Mouse (Mus musculus): ENCODE data around the gene Tmem151b. TPM values are rescaled to one million over a fixed set of nuclear protein-coding genes. Genes with fewer than 3 reads are reported as not detected.

The Tmem151b gene
- polyA plus RNA-seq, 1 experiment from 2014 or later = 1.6 TPM

DNA sequence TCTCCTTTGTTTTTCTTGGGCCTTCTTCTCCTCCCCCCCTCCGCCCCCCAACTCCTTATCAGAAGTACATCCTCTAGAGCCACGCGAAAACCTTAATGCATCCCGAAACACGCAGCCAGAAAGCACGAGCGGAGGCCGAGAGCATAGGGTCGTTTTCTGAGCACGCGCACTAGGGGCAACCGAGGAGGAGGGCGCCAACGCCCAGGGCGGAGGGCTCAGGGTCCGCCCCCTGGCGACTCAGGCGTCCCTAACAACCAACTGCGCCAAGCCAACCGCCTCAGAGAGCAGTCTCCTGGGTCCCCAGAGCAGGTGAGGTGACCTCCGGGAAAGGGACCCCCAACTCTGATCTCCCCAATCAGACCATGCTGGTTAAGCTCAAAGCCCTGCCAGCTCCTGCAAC is 26.2 kb downstream of the Tmem151b start, which contains the start of gene Tcte1:
Gene Tcte1, plus strand, starts transcription at position 172 of the 400 bp plus-strand sequence.
- Histone ChIP-seq H3K4me2 (peak within 1 kb of the TSS; percentile 87), H3K9ac (peak within 1 kb of the TSS; percentile 66), H3K27me3 (replicated peaks) (peaks cover 35% of the 10 kb centered on the region), H3K36me3 (peaks cover 23% of the 10 kb centered on the region), H3K4me3 (peak within 1 kb of the TSS; percentile 47), H3K9me3 (replicated peaks) (no peaks in the 10 kb centered on the region), H3K4me1 (replicated peaks) (peaks cover 43% of the 10 kb centered on the region), H3K27ac (ENCODE audit: poor library complexity, severe bottlenecking) (no peak within 1 kb of the TSS)
- peak; percentile 60; the same call in 1 of the 2 replicates for ATAC-seq (ENCODE audit: insufficient number of reproducible peaks, low FRiP score)
- WGBS = under 1% methylated on average over 21 of the region's 21 CpGs

DNA sequence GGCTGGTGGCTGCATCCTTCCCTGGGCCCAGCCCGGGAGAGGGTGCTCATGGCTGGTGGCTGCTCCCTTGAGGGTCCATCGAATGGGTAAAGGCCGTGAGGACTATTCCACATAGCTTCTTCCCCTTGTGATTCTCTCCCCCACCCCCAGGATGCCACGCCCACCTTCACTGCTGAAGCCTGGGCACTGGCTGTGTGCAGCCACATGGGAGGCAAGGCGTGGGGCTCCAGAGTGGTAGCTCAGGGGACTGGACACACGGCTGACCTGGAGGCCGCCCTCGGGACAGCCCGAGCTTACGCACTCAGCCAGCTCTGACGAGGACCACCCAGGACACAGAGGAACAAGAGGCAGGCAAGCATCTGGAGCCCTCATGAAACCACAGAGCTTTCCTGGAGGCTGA is 29.3 kb downstream of the Tmem151b start:
- Histone ChIP-seq H3K4me2 (no peak overlapping the region), H3K27me3 (replicated peaks) (peaks cover 19% of the 10 kb centered on the region), H3K4me1 (replicated peaks) (peaks cover 37% of the 10 kb centered on the region), H3K9ac (no peak overlapping the region), H3K36me3 (peaks cover 40% of the 10 kb centered on the region), H3K9me3 (replicated peaks) (no peaks in the 10 kb centered on the region), H3K27ac (ENCODE audit: poor library complexity, severe bottlenecking) (no peak overlapping the region), H3K4me3 (no peak overlapping the region)
- no peak for ATAC-seq (ENCODE audit: insufficient number of reproducible peaks, low FRiP score)
- WGBS = 81% methylated on average over 11 of the region's 11 CpGs

DNA sequence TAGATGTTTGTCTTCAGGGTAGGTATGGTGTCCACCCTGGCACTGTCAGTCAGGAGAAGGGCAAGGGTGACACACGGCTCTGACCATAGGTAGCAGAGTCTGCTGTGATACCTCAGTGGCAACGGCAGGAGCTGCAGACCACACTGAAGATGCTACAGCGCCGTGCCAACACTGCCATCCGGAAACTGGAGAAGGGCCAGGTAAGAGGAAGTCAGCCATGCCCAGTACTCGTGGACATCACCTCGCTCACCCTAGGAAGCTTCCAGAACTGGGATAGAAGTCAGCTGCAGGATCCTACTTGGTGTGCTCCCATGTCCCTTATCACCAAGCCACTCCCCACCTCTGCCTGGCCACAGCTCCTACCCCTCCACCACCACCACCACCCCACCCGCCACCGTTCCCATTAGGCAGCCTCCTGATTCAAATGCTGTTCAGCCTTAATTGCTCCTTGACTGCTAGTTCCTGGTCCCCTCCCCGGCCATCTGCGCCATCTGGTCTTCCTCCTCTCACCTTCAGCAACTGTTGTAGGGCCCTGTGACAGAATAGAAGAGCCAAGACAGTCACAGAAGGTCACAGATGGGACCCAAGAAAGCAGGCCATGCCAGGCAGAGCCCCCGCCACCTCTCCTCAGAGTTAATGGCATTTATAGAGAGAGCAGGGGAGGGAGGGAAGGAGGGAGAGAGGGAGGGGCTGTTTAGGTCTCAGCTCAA is 30.6 kb downstream of the Tmem151b start:
- Histone ChIP-seq H3K27me3 (replicated peaks) (peaks cover 8% of the 10 kb centered on the region; the same call in 1 of the 2 replicates), H3K9ac (0 out of 2 replicates have a peak overlapping the region, but pooled peaks have one; percentile 7), H3K36me3 (peaks cover 40% of the 10 kb centered on the region), H3K4me1 (replicated peaks) (peaks cover 37% of the 10 kb centered on the region), H3K4me2 (no peak overlapping the region), H3K27ac (ENCODE audit: poor library complexity, severe bottlenecking) (no peak overlapping the region), H3K4me3 (no peak overlapping the region), H3K9me3 (replicated peaks) (no peaks in the 10 kb centered on the region)
- WGBS = 75% methylated on average over 12 of the region's 12 CpGs
- ATAC-seq (ENCODE audit: insufficient number of reproducible peaks, low FRiP score) = no peak

DNA sequence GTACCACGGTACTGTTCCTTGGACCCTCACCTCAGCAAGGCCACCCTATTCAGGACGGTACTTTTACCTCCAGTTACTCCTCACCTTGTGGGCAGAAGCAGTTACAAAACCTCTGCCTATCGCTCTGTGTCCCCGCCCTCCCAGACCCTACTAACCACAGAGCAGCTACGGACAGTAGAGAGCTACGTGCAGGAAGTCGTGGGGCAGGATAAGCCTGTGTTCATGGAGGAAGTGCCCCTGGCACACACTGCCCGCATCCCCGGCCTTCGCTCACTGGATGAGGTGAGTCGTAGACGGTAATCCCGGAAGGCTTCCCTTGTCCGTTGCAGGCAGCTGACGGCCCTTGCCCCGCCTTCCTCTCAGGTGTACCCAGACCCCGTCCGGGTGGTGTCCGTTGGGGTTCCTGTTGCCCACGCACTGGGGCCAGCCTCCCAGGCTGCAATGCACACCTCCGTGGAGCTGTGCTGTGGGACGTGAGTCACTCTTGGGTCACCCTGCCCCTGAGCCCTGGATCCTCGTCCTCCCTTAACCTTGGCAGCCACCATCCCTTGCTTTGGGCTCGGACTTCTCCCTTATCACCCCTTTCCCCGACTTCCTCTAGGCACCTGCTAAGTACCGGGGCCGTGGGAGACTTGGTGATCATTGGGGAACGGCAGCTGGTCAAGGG is 31.8 kb downstream of the Tmem151b start:
- ATAC-seq (ENCODE audit: insufficient number of reproducible peaks, low FRiP score) = no peak
- H3K4me3 ChIP-seq = no peak overlapping the region
- H3K9me3 ChIP-seq (replicated peaks) = no peaks in the 10 kb centered on the region
- peaks cover 47% of the 10 kb centered on the region for H3K36me3 ChIP-seq
- no peaks in the 10 kb centered on the region for H3K27me3 ChIP-seq (replicated peaks)
- H3K4me1 ChIP-seq (replicated peaks) = peaks cover 27% of the 10 kb centered on the region
- no peak overlapping the region for H3K4me2 ChIP-seq
- H3K9ac ChIP-seq = no peak overlapping the region
- 86% methylated on average over 28 of the region's 28 CpGs for WGBS
- H3K27ac ChIP-seq (ENCODE audit: poor library complexity, severe bottlenecking) = no peak overlapping the region

DNA sequence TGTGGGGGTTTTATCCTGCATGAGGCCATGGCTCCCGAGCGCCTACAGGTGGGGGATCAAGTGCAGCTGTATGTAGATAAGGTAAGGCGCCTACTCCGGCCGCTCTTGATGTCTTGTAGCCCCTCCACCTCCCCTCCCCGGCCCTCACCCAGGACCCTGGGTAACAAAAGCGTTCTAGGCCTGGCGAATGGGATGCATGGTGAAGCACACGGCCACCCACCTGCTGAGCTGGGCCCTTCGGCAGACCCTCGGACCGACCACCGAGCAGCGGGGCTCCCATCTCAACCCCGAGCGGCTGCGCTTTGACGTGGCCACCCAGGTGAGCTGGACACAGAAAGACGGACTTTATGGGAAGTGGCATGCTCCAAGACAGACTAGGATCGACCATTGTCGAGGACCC is 32.3 kb downstream of the Tmem151b start:
- 87% methylated on average over 21 of the region's 21 CpGs for WGBS
- peaks cover 47% of the 10 kb centered on the region for H3K36me3 ChIP-seq
- no peak overlapping the region for H3K27ac ChIP-seq (ENCODE audit: poor library complexity, severe bottlenecking)
- H3K4me2 ChIP-seq = no peak overlapping the region
- H3K4me1 ChIP-seq (replicated peaks) = peaks cover 22% of the 10 kb centered on the region
- no peak overlapping the region for H3K9ac ChIP-seq
- H3K27me3 ChIP-seq (replicated peaks) = no peaks in the 10 kb centered on the region
- H3K4me3 ChIP-seq = no peak overlapping the region
- H3K9me3 ChIP-seq (replicated peaks) = no peaks in the 10 kb centered on the region
- no peak for ATAC-seq (ENCODE audit: insufficient number of reproducible peaks, low FRiP score)

DNA sequence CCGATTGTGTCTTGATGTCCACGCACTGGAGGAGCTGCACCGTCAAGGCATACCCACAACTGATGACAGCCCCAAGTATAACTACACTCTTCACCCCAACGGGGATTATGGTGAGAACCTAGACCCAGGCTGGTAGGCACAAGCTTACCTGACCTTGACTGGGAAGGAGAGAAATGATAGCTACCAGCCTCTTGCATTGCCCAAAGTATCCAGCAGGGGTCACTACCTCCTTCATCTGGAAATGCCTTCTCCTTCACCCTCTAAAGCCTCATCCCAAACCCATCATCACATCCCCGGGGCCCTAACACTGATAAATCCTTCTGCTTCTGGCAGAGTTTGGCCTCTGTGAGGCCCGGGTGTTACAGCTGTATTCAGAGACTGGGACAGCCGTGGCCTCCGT is 33.0 kb downstream of the Tmem151b start:
- Histone ChIP-seq H3K27me3 (replicated peaks) (no peaks in the 10 kb centered on the region), H3K9ac (no peak overlapping the region), H3K9me3 (replicated peaks) (no peaks in the 10 kb centered on the region), H3K4me2 (no peak overlapping the region), H3K36me3 (peaks cover 50% of the 10 kb centered on the region), H3K4me1 (replicated peaks) (peaks cover 16% of the 10 kb centered on the region), H3K4me3 (no peak overlapping the region), H3K27ac (ENCODE audit: poor library complexity, severe bottlenecking) (no peak overlapping the region)
- ATAC-seq (ENCODE audit: insufficient number of reproducible peaks, low FRiP score) = 0 out of 2 replicates have a peak, but pooled peaks have one; percentile 14
- 28% methylated on average over 8 of the region's 8 CpGs for WGBS

DNA sequence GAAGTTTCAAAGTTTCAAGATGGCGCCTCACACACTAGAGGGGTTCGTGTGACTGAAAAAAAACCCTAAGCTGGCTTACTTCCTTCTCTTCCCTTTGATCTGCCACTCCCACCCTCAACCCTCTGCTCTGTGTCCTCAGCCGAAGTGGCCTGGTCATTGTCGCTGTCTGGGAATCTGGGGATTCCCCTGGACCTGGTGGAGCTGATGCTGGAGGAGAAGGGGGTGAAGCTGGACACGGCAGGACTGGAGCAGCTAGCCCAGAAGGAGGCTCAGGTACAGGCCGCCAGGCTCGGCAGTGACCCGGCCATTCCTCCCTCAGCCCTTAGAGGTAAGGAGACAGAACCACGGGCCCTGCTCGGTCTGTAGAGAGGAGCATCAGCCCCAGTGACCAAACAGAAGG is 33.7 kb downstream of the Tmem151b start:
- H3K9me3 ChIP-seq (replicated peaks) = no peaks in the 10 kb centered on the region
- no peak for ATAC-seq (ENCODE audit: insufficient number of reproducible peaks, low FRiP score)
- H3K4me3 ChIP-seq = no peak overlapping the region
- no peaks in the 10 kb centered on the region for H3K27me3 ChIP-seq (replicated peaks)
- peaks cover 10% of the 10 kb centered on the region for H3K4me1 ChIP-seq (replicated peaks)
- H3K4me2 ChIP-seq = no peak overlapping the region
- no peak overlapping the region; the same call in 1 of the 2 replicates for H3K9ac ChIP-seq
- 73% methylated on average over 10 of the region's 10 CpGs for WGBS
- H3K36me3 ChIP-seq = peaks cover 56% of the 10 kb centered on the region
- H3K27ac ChIP-seq (ENCODE audit: poor library complexity, severe bottlenecking) = no peak overlapping the region

DNA sequence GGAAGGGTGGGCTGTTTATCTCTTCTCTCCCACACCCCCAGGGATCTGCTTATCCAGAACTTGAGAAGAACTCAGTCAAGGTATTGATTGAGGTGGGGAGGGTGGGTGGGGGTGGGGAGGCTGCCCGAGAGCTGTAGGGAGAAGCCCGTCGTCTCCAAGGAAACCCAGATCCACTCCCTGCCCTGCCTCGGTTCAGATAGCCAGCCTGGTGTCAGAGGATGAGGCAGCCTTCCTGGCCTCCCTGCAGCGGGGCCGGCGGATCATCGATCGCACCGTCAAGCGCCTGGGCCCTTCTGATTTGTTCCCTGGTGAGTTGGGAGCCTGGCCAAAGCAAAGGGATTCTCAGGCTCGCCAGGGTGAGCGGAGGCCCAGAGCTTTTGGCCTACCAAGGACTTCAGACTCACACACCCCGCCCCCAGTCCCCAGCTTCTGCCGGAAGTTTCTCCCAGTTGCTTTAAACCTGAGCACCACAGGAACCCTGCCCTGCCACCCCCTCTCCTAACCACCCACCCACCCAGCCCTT is 34.2 kb downstream of the Tmem151b start:
- peaks cover 6% of the 10 kb centered on the region for H3K4me1 ChIP-seq (replicated peaks)
- H3K4me3 ChIP-seq = no peak overlapping the region
- H3K4me2 ChIP-seq = no peak overlapping the region
- WGBS = 32% methylated on average over 15 of the region's 15 CpGs
- no peak for ATAC-seq (ENCODE audit: insufficient number of reproducible peaks, low FRiP score)
- no peaks in the 10 kb centered on the region for H3K9me3 ChIP-seq (replicated peaks)
- no peak overlapping the region for H3K27ac ChIP-seq (ENCODE audit: poor library complexity, severe bottlenecking)
- H3K27me3 ChIP-seq (replicated peaks) = no peaks in the 10 kb centered on the region
- H3K9ac ChIP-seq = no peak overlapping the region
- H3K36me3 ChIP-seq = peaks cover 57% of the 10 kb centered on the region

DNA sequence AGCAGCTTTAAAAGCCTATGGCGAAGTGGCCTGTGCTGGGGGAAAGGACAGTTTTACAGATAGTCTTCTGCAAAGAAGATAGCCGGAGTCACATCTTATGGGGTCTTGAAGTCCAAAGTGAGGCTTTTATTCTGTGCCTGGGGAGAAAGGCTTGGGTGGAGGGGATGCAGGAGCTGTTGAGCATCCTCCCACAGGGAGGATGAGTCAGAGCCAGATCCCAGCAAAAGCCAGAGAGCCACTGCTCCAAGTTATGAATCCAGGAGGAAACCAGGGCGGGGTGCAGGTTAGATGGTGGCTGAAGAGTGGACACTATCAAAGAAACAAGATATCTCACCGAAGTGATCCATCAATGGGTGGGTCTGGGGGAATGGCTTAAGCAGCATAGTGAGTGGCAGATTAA is 37.7 kb downstream of the Tmem151b start:
- ATAC-seq (ENCODE audit: insufficient number of reproducible peaks, low FRiP score) = no peak
- WGBS = 86% methylated on average over 4 of the region's 4 CpGs
- Histone ChIP-seq H3K27me3 (replicated peaks) (no peaks in the 10 kb centered on the region), H3K9ac (no peak overlapping the region), H3K9me3 (replicated peaks) (no peaks in the 10 kb centered on the region), H3K27ac (ENCODE audit: poor library complexity, severe bottlenecking) (no peak overlapping the region), H3K4me2 (no peak overlapping the region), H3K4me3 (no peak overlapping the region), H3K4me1 (replicated peaks) (peaks cover 10% of the 10 kb centered on the region), H3K36me3 (peaks cover 47% of the 10 kb centered on the region)

DNA sequence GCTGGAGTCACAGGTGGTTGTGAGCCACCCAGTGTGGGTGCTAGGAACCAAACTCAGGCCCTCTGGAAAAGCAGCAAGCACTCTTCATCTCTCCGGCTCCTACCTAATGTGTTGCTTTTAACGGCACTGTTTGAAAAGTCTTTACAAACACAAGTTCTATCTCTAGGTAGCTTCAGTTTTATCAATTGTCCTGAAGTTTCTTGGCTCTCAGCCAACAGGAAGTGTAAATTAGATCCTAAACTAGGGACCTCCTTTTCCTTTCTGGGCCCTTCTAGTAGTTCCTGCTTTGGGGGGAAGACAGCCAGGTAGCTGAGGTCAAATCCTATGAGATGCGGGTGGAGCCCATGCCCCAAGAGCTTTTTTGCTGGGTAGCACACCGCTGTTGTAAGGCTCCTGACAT is 38.6 kb downstream of the Tmem151b start:
- no peak overlapping the region for H3K9ac ChIP-seq
- peaks cover 13% of the 10 kb centered on the region; the same call in 1 of the 2 replicates for H3K4me1 ChIP-seq (replicated peaks)
- 87% methylated on average over 4 of the region's 4 CpGs for WGBS
- no peak overlapping the region for H3K4me2 ChIP-seq
- H3K27ac ChIP-seq (ENCODE audit: poor library complexity, severe bottlenecking) = no peak overlapping the region
- no peaks in the 10 kb centered on the region for H3K9me3 ChIP-seq (replicated peaks)
- no peak overlapping the region for H3K4me3 ChIP-seq
- no peak for ATAC-seq (ENCODE audit: insufficient number of reproducible peaks, low FRiP score)
- no peaks in the 10 kb centered on the region for H3K27me3 ChIP-seq (replicated peaks)
- H3K36me3 ChIP-seq = peaks cover 47% of the 10 kb centered on the region

DNA sequence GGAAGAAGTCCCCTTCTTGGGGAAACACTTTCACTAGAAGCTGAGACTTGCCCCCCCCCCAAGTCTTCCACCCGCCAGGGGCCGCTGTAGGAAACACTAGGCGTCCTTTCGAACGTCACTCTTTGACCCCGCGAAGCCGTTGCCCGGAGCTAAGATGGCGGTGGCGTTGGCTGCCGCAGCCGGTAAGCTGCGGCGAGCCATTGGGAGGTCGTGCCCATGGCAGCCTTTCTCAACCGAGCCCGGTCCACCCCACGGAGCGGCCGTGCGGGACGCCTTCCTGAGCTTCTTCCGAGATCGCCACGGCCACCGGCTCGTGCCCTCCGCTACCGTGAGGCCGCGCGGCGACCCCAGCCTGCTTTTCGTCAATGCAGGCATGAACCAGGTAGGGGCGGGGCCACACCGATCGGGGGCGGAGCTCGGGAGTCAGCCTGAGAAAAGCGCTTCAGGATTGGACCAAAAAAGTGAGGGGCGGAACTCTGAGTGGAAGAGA is 42.7 kb downstream of the Tmem151b start, which contains the start of gene Aars2:
Gene Aars2, plus strand, starts transcription at position 142 of the 490 bp plus-strand sequence.
- Histone ChIP-seq H3K9me3 (replicated peaks) (no peaks in the 10 kb centered on the region), H3K27ac (ENCODE audit: poor library complexity, severe bottlenecking) (peak within 1 kb of the TSS; percentile 78), H3K4me2 (peak within 1 kb of the TSS; percentile 53), H3K9ac (peak within 1 kb of the TSS; percentile 85), H3K27me3 (replicated peaks) (no peaks in the 10 kb centered on the region), H3K4me1 (replicated peaks) (peaks cover 17% of the 10 kb centered on the region), H3K36me3 (peaks cover 37% of the 10 kb centered on the region), H3K4me3 (peak within 1 kb of the TSS; percentile 77)
- WGBS = under 1% methylated on average over 42 of the region's 42 CpGs
- ATAC-seq (ENCODE audit: insufficient number of reproducible peaks, low FRiP score) = peak; percentile 91

Data from heart, embryonic 12.5 days (tissue).